Mouse (Mus musculus) ES-E14 (cell line): ENCODE data around the gene Ccdc184.

Source experiments
- HCFC1 ChIP-seq: IDR thresholded peaks from 2 replicates; pipeline ENCODE4 v1.6.1; 2012; ENCODE audit warnings: low read length, inconsistent platforms, borderline replicate concordance; ENCODE audit not compliant: insufficient read depth
- MAFK ChIP-seq: IDR thresholded peaks from 2 replicates; pipeline ENCODE4 v1.6.1; 2014; ENCODE audit warnings: mild to moderate bottlenecking, low read depth, low read length, inconsistent platforms; ENCODE audit not compliant: insufficient read depth
- ZC3H11A ChIP-seq: IDR thresholded peaks from 2 replicates; pipeline ENCODE4 v1.6.1; 2012; ENCODE audit warnings: low read depth, mild to moderate bottlenecking, inconsistent platforms, low read length, borderline replicate concordance

GRCm38 (mm10) chr15:98119363-98119762 lies 47.6 kb upstream of the Ccdc184 start:
- TF ChIP-seq ZC3H11A, result no peak
- no peak for TF ChIP-seq HCFC1
- no peak for TF ChIP-seq MAFK
